Mouse (Mus musculus) myocyte (in vitro differentiated cells): ENCODE results near the gene Sohlh1. TPM values are rescaled to one million over a fixed set of nuclear protein-coding genes. Genes with fewer than 3 reads are reported as not detected.

Source experiments
- H3K27me3 ChIP-seq: one replicate; pipeline ENCODE4 v1.6.1; 2011; ENCODE audit not compliant: control insufficient read depth, insufficient read depth, insufficient read length
- H3K36me3 ChIP-seq: one replicate; pipeline ENCODE4 v1.6.1; 2011; ENCODE audit not compliant: control insufficient read depth, insufficient read depth
- H3K4me2 ChIP-seq: one replicate; pipeline ENCODE4 v1.6.1; 2011; ENCODE audit warnings: low read depth, control low read depth
- H3K4me3 ChIP-seq: one replicate; pipeline ENCODE4 v1.5.1; 2011; ENCODE audit warnings: mild to moderate bottlenecking, control low read depth, moderate library complexity
- H3K79me2 ChIP-seq: one replicate; pipeline ENCODE4 v1.6.1; 2011; ENCODE audit not compliant: control insufficient read depth, insufficient read depth
- H3ac ChIP-seq: one replicate; pipeline ENCODE4 v1.6.1; 2011; ENCODE audit not compliant: control insufficient read depth, insufficient read length
- CEBPB ChIP-seq: IDR thresholded peaks from 2 replicates; pipeline ENCODE4 v1.6.1; 2011; ENCODE audit warnings: mild to moderate bottlenecking, moderate library complexity; ENCODE audit not compliant: poor library complexity, insufficient read depth, severe bottlenecking
- E2F4 ChIP-seq: IDR thresholded peaks from one replicate; pipeline ENCODE4 v1.6.1; 2011; ENCODE audit warnings: mild to moderate bottlenecking, control low read depth, moderate library complexity; ENCODE audit not compliant: insufficient read depth
- MAX ChIP-seq: IDR thresholded peaks from one replicate; pipeline ENCODE4 v1.6.1; 2011; ENCODE audit warnings: low read depth, mild to moderate bottlenecking, control low read depth
- MYOD1 ChIP-seq, 3 experiments: IDR thresholded peaks; one replicate each; pipeline ENCODE4 v1.6.1; 2011; ENCODE audit warnings: control low read depth in 2 of 3, low read depth in 2 of 3, mild to moderate bottlenecking in 2 of 3, moderate library complexity in 1 of 3; ENCODE audit not compliant: insufficient read length in 2 of 3, control insufficient read depth in 1 of 3
- MYOG ChIP-seq, 3 experiments: IDR thresholded peaks; one replicate each; pipeline ENCODE4 v1.6.1; 2011; ENCODE audit warnings: control low read depth in 2 of 3, low read depth in 2 of 3, mild to moderate bottlenecking in 2 of 3; ENCODE audit not compliant: insufficient read length in 2 of 3, control insufficient read depth in 1 of 3, insufficient read depth in 1 of 3
- POLR2A ChIP-seq: IDR thresholded peaks from one replicate; pipeline ENCODE4 v1.6.1; 2011; ENCODE audit warnings: low read depth, mild to moderate bottlenecking, control low read depth, moderate library complexity; ENCODE audit not compliant: insufficient read length
- POLR2AphosphoS2 ChIP-seq: IDR thresholded peaks from one replicate; pipeline ENCODE4 v1.6.1; 2011; ENCODE audit warnings: low read depth, control low read depth; ENCODE audit not compliant: insufficient read length
- REST ChIP-seq: IDR thresholded peaks from one replicate; pipeline ENCODE4 v1.6.1; 2011; ENCODE audit warnings: mild to moderate bottlenecking, control low read depth, moderate library complexity; ENCODE audit not compliant: insufficient read depth, insufficient read length
- SRF ChIP-seq: IDR thresholded peaks from one replicate; pipeline ENCODE4 v1.6.1; 2011; ENCODE audit warnings: low read depth; ENCODE audit not compliant: control insufficient read depth, insufficient read length
- TCF12 ChIP-seq: IDR thresholded peaks from one replicate; pipeline ENCODE4 v1.6.1; 2011; ENCODE audit warnings: mild to moderate bottlenecking, control low read depth; ENCODE audit not compliant: poor library complexity, insufficient read depth, severe bottlenecking
- TCF3 ChIP-seq: IDR thresholded peaks from one replicate; pipeline ENCODE4 v1.6.1; 2011; ENCODE audit warnings: low read depth, control low read depth; ENCODE audit not compliant: insufficient read length
- USF1 ChIP-seq: IDR thresholded peaks from one replicate; pipeline ENCODE4 v1.6.1; 2011; ENCODE audit warnings: low read depth, mild to moderate bottlenecking, control low read depth, moderate library complexity
- polyA plus RNA-seq: library from polyadenylated mRNA; unstranded; fragments of >200 nt; fragmentation: generic; extraction: Trizol; gene quantifications from one replicate; pipeline ENCODE4 v1.2.1, GENCODE M21; 2012; ENCODE audit warnings: missing spikeins

Gene Sohlh1
- polyA plus RNA-seq, 1 experiment, result not detected

GRCm38 (mm10) chr2:25846516-25846915 is 532 bp downstream of the Sohlh1 start:
- H3K27me3 ChIP-seq, result peaks cover 10% of the 10 kb centered on the region
- H3K79me2 ChIP-seq, result no peaks in the 10 kb centered on the region
- H3K4me3 ChIP-seq, result no peak overlapping the region
- H3K4me2 ChIP-seq, result no peak overlapping the region
- TF ChIP-seq TCF3 (no peak), TCF12 (no peak), REST (no peak), MAX (no peak), MYOD1 (IDR thresholded peaks at IDR 0.05; ENCODE audit: control insufficient read depth in 1 of 3, insufficient read length in 2 of 3, low read depth in 2 of 3) (no peak), POLR2A (no peak), CEBPB (no peak), SRF (no peak), USF1 (no peak), POLR2AphosphoS2 (no peak), E2F4 (no peak), MYOG (IDR thresholded peaks at IDR 0.05; ENCODE audit: control insufficient read depth in 1 of 3, insufficient read depth in 1 of 3, insufficient read length in 2 of 3, low read depth in 2 of 3) (no peak)
- no peak overlapping the region for H3ac ChIP-seq
- H3K36me3 ChIP-seq, result no peaks in the 10 kb centered on the region

DNA sequence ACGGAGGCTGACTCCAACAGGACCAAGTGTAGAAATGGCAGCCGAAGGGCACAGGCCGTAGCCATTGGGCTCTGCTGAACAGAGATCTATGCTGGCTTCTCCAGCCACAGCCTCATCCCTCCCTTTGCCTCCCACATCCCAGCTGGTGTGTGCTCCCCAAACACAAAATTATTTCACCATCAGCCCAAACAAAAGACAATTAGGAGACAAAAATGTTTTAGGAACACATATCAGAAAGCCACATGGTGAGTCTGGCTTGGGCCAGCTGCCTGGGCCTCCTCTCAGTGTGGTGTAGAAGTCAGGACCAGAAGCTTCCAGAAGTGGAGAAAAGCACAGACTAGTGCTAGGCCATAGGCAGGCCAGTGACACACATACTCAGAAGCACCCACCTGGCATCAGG is 3.0 kb downstream of the Sohlh1 start:
- Histone ChIP-seq H3ac (no peak overlapping the region), H3K79me2 (no peaks in the 10 kb centered on the region), H3K27me3 (peaks cover 10% of the 10 kb centered on the region), H3K36me3 (no peaks in the 10 kb centered on the region), H3K4me2 (no peak overlapping the region), H3K4me3 (no peak overlapping the region)
- TF ChIP-seq MAX (no peak), REST (no peak), SRF (no peak), USF1 (no peak), MYOG (IDR thresholded peaks at IDR 0.05; ENCODE audit: control insufficient read depth in 1 of 3, insufficient read depth in 1 of 3, insufficient read length in 2 of 3, low read depth in 2 of 3) (no peak), POLR2A (no peak), TCF3 (no peak), CEBPB (no peak), POLR2AphosphoS2 (no peak), TCF12 (no peak), MYOD1 (IDR thresholded peaks at IDR 0.05; ENCODE audit: control insufficient read depth in 1 of 3, insufficient read length in 2 of 3, low read depth in 2 of 3) (no peak), E2F4 (no peak)

- Histone ChIP-seq H3K4me2 (no peak overlapping the region), H3K4me3 (no peak overlapping the region), H3ac (no peak overlapping the region), H3K36me3 (no peaks in the 10 kb centered on the region), H3K79me2 (no peaks in the 10 kb centered on the region), H3K27me3 (peaks cover 10% of the 10 kb centered on the region)
- TF ChIP-seq POLR2A (no peak), MYOD1 (IDR thresholded peaks at IDR 0.05; ENCODE audit: control insufficient read depth in 1 of 3, insufficient read length in 2 of 3, low read depth in 2 of 3) (no peak)
These were observed 4.3 kb downstream of the Sohlh1 start for GRCm38 (mm10) chr2:25842758-25843157.

GRCm38 (mm10) chr2:25842161-25842560 is 4.9 kb downstream of the Sohlh1 start:
- no peak overlapping the region for H3ac ChIP-seq
- peaks cover 10% of the 10 kb centered on the region for H3K27me3 ChIP-seq
- no peak for TF ChIP-seq SRF
- TF ChIP-seq E2F4, result no peak
- peak in 2 of 3 experiments; percentile 51 to 59 for TF ChIP-seq MYOD1 (IDR thresholded peaks at IDR 0.05; ENCODE audit: control insufficient read depth in 1 of 3, insufficient read length in 2 of 3, low read depth in 2 of 3)
- H3K4me2 ChIP-seq, result no peak overlapping the region
- H3K79me2 ChIP-seq, result no peaks in the 10 kb centered on the region
- no peaks in the 10 kb centered on the region for H3K36me3 ChIP-seq
- no peak overlapping the region for H3K4me3 ChIP-seq

GRCm38 (mm10) chr2:25836291-25836690 is 10.8 kb downstream of the Sohlh1 start:
- no peaks in the 10 kb centered on the region for H3K27me3 ChIP-seq
- no peak overlapping the region for H3ac ChIP-seq
- H3K79me2 ChIP-seq, result no peaks in the 10 kb centered on the region
- TF ChIP-seq E2F4 (no peak), SRF (no peak), USF1 (no peak), MYOG (IDR thresholded peaks at IDR 0.05; ENCODE audit: control insufficient read depth in 1 of 3, insufficient read depth in 1 of 3, insufficient read length in 2 of 3, low read depth in 2 of 3) (no peak), POLR2AphosphoS2 (no peak)
- no peak overlapping the region for H3K4me2 ChIP-seq
- H3K36me3 ChIP-seq, result no peaks in the 10 kb centered on the region
- no peak overlapping the region for H3K4me3 ChIP-seq

- peaks cover 8% of the 10 kb centered on the region for H3K27me3 ChIP-seq
- no peak overlapping the region for H3K4me3 ChIP-seq
- TF ChIP-seq TCF12, result no peak
- TF ChIP-seq CEBPB, result no peak
- no peak for TF ChIP-seq POLR2A
- TF ChIP-seq E2F4, result no peak
- TF ChIP-seq MAX, result no peak
- TF ChIP-seq TCF3, result no peak
- TF ChIP-seq POLR2AphosphoS2, result no peak
- no peak for TF ChIP-seq MYOD1 (IDR thresholded peaks at IDR 0.05; ENCODE audit: control insufficient read depth in 1 of 3, insufficient read length in 2 of 3, low read depth in 2 of 3)
- TF ChIP-seq MYOG (IDR thresholded peaks at IDR 0.05; ENCODE audit: control insufficient read depth in 1 of 3, insufficient read depth in 1 of 3, insufficient read length in 2 of 3, low read depth in 2 of 3), result no peak
- no peak for TF ChIP-seq USF1
- no peak for TF ChIP-seq SRF
- TF ChIP-seq REST, result no peak
- no peaks in the 10 kb centered on the region for H3K36me3 ChIP-seq
- no peak overlapping the region for H3K4me2 ChIP-seq
- no peaks in the 10 kb centered on the region for H3K79me2 ChIP-seq
- H3ac ChIP-seq, result no peak overlapping the region
These were observed 16.3 kb downstream of the Sohlh1 start for GRCm38 (mm10) chr2:25830786-25831185.
